Mouse (Mus musculus): Measurements from ENCODE around the gene Gp1ba.
A peak's percentile ranks its signal among the peaks of the same experiment; 100 is the strongest.

The Gp1ba gene

DNA sequence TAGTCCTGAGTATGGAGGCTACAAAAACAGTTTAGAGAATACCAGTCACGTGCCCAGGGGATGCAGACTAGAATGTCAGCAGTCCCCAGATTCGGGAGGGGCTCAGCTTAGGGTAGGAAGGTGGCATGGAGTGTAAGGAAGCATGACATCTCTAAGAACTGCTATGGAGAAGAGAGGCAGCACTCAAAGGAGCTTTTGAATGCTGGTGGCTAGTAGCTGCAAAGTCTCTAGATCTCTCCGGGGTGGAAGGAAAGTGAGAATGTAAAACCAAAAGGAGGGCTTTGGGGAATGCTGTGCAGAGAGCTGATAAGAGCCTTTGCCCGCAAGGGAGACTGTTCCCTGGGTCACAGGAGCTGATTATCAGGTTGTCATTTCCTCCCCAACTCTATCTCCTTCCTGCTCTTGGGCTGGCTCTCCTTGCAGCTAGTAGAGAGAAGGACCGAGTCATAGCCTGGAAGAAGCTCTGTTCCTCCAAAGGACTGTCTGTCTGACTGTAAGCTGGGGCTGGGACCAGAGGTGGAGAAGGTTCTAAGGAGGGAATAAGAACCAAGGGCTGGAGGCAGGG, at the start of gene Gp1ba:
Gene Gp1ba (plus strand): TSS at position 409 of the 565 bp plus-strand sequence.
- DNase-seq = no peak

DNA sequence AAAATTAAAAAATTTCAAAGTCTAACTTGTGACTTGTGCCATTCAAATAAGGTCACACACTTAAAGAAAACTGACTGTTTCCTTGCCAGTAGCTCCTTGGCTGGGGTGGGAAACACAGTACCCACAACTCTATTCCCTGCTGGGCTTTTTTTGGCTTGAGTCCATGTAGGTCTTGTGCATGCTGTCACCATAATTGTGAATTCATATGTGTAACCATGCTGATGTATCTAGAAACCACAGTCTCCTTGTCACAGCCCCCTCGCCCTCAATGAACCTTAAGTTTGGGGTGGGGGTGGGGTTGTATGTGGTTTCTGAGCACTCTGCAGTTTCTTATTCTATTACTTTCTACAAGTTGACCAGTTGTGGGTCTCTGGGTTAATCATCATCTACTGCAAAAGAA, 47.2 kb upstream of the Gp1ba start:
- no peak for DNase-seq

DNA sequence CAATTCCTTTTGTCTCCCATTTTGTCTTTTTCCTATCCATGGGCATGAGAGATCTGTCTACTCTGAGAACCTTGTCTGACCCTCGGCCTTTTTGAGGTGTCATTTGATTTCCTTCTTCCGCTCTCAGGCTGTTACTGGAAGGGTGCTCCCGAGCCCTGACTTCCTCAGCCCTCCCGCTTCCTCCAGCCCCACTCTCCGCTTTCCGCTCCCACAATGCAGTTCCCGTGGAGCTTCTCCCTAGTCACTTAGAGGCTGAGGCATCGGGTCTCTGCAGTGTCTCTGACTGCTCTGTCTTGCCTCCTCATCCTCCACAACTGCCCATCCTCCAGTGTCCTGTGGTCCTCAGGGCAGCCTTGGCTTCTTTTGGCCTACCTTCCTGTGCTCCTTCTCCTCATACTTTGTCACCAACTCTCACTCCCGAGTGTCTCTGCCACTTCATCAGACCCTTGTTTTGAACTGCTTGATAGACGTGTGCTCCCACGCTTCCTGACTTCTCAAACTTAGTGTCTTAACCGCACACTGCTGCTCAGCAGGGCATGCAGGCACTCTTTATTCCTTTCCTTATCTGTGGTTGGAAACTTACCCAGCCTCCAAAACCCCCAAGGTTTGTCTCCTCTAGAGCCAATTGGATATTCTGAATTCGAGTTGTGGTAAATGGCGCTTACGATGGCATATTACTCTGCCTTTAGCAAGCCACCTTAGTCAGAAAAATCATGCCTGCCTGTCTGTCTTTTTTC, 44.5 kb upstream of the Gp1ba start:
- no peak for DNase-seq

DNA sequence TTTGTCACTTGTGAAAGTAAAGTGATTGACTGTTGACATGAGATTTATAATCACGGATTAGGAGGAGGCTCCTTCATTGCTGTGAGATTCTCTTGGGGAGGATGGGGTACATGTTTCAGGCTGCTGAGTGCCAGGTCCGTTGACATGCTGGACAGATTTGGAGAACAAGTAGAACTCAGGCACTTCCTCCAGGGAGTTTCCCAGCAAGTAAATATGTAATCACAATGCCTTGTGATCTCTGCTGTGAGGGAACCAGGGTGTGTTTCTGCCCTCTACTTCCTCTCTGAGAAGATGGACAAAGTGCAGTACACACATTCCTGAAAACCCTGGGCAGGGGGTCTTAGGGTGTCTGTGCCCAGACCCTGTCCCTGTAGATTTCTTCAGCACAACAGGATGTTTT, 43.3 kb upstream of the Gp1ba start:
- DNase-seq = no peak

DNA sequence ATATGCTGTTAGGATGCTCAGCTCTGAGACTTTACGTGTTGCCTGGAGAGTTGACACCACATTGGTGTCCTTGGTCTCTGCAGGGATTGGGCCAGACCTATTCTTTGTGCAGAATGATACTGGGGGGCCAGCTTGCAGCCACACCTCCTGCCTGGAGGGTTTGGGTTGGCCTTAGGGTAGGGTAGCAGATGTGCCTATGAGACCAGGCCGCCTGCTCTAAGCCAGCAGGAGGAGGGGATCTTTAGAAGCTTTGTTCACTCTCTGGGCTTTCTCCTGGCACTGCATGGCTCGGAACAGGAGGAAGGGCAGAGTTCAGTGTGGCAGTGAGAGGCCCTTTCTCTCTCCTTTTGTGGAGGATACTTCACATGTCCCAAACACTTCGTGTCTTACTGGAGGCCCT, 42.8 kb upstream of the Gp1ba start:
- no peak for DNase-seq

DNA sequence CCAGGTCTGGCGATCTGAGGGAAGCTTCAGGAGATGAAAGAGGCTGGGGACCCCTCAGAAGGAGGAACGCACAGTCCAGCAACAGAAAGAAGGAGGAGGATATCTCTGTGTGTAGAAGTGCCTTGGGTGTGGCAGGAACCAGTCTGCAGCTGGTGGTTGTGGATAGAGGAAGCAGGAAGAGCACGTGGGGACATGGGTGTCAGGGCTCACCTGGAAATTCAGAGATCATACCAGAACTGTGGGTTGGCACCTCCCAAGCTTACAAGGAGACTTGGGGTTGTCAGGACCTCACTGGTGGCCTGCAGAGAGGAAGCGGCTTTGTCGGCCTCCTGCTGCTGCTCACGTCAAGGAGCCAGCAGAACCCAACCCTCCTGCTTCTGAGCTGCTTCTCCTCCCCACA, 41.6 kb upstream of the Gp1ba start:
- DNase-seq = no peak

DNA sequence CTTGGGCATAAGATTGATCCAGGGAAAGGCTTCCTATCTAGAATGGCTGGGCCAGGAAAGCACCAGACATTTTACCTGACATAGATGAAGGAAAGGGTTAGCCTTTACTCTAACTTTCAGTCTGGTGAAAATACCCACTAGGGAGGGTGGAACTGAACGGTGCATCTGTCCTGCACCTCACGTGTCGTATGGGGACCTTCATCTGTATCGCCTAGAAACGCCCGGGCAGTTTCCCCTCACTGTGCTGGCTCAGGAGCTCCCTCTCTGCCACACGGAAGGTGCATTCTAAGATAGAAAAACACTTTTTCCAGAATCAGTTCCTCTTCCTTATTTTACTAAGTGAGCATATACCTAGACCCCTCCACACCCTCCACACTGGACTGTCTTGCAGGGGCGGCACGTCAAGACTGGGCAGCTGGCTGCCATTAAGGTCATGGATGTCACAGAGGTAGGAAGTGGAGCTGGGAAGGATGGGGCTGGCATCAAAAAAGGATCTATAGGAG, 40.4 kb upstream of the Gp1ba start:
- DNase-seq = no peak

DNA sequence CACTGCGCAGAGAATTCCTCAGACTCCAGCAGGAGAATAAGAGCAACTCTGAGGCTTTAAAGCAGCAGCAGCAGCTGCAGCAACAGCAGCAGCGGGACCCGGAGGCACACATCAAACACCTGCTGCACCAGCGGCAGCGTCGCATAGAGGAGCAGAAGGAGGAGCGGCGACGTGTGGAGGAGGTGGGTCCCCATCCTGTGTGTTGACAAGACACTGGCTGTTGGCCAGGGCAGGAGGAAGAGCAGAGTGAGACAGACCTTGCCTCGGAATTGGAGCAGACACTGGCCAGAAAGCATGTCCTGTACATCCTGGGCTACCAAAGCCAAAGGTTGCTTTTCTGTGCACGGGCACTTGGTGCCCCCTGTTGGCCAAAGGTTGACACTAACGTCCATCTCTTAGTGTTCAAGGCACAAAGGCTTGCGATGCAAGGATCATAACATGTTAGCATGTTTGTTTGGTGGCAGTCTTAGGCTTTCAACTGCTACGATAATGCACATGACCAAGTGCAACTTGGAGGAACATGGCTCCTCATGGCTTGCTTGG, 33.8 kb upstream of the Gp1ba start:
- peak; percentile 77 to 83 for DNase-seq

DNA sequence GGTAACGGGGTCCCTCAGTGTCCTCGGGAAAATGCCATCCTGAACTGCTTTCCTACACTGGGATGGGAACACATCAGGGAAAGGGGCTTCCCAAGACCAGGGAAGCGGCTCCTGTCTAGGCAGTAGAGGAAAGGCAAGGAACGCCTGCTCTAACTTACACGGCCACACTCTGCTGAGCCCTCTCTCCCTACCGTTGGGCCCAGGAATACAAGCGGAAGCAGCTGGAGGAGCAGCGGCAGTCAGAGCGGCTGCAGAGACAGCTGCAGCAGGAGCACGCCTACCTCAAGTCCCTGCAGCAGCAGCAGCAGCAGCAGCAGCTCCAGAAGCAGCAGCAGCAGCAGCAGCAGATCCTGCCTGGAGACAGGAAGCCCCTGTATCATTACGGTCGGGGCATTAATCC, 32.2 kb upstream of the Gp1ba start:
- DNase-seq = no peak

DNA sequence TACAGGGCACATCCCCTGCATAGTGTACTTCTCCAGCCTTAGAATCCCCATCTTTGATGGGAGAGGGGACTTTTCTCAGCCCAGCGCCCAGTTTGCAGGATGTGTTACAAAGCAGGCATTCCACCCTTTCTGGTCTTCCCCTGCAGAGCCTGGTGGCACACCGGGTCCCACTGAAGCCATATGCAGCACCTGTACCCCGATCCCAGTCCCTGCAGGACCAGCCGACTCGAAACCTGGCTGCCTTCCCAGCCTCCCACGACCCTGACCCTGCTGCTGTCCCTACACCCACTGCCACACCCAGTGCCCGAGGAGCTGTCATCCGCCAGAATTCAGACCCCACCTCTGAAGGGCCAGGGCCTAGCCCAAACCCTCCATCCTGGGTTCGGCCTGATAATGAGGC, 31.3 kb upstream of the Gp1ba start:
- no peak for DNase-seq

DNA sequence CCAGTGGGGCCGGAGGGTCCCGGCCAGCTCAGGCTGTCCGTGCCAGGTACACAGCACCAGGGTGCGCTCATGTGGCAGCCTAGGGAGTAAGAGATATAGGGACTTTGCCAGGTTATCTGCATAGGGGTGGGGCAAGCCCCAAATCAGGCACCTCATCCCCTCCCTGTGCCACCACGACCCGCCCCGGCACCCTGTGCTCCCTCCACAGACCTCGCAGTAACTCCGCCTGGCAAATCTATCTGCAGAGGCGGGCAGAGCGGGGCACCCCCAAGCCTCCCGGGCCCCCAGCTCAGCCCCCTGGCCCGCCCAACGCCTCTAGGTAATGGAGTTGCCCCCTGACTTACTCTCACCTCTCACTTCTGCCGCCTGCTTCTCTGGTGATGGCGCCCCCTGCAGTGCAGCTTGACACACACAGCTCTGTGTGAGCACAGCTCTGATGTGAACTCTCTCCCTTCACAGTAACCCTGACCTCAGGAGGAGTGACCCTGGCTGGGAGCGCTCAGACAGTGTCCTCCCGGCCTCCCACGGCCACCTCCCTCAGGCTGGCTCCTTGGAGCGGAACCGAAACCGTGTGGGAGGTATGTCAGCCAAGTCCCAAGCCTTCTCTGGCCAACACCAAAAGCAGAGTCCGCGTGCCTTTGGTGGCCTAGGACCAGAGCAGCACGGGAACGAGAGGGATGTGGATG, 30.4 kb upstream of the Gp1ba start:
- no peak for DNase-seq

DNA sequence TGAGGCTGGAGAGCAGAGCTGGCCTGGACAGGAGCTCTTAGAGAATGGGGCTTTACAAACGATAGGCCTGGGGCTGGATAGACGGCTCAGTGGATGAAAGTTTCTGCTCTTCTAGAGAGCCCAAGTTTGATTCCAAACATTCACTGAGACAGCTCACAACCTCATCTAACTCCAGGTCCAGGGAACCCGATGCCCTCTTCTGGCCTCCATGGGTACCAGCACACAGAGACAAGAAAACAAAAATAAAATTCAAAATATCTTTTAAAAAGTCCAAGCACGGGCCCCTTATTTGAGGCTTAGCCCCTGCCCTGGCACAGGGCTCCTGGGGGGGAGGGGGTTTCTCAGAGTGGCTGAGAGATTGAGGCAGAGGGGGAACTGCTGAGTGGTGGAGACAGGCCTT, 28.2 kb upstream of the Gp1ba start:
- DNase-seq = no peak

DNA sequence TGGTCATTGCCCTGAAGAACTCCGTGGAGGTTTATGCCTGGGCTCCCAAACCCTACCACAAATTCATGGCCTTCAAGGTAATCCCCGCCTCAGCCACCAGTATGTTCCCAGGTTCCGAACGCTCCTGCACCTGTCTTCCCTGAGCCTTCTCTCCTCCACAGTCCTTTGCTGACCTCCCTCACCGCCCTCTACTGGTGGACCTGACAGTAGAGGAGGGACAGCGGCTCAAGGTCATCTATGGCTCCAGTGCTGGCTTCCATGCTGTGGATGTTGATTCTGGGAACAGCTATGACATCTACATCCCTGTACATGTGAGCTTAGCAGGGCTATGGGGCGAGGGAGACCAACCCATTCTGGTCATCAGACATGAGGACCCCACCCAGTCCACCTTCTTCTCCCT, 26.4 kb upstream of the Gp1ba start:
- DNase-seq = no peak

DNA sequence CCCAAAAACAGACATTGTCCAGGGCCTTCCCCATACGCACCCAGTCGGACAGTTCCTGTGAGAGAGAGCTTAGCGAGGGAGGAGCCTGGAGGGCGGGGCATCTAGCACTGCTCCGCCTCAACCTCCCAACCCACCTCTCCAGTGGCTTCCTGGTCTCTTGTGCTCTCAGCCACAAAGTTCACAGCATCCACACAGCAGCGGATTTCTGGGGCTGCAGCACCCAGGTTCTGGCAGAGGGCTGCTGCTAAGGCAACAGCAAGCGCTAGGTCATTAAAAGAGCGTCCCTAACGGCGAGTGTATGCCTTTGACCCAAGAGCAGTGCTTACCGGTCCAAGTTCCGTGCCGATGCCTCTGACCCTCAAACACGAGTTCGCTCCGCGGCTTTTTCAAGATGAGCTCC, 23.8 kb upstream of the Gp1ba start:
- DNase-seq = peak; percentile 31 to 39

DNA sequence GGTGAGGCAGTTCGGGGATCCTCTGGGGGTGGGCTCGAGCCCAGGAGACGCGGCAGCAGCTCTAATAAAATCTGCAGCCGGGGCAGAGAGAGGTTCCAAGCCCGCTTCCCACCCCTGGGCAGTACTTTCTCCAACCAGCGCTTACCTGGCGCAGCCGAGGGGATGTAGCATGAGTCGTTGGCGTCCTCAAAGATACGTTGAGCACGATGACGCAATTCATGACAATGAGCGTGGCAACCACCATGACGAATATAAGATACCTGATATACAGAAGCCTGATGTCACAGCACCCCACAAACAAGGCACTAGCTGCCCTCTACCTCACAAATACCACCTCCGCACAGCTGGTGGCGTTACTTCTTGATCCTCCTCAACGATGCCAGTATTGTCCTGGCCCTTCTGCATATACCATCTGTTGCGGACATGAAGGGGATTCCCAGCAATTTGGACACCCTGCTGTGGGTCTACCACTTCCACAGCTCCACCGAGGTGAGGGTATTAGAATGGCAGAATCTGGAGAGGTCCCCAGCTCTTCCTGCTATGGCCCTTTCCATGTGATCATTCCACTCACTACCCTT, 23.3 kb upstream of the Gp1ba start, which contains the start of gene 4930544D05Rik:
Gene 4930544D05Rik (plus strand): TSS at position 333 of the 578 bp plus-strand sequence.
- no peak for DNase-seq

DNA sequence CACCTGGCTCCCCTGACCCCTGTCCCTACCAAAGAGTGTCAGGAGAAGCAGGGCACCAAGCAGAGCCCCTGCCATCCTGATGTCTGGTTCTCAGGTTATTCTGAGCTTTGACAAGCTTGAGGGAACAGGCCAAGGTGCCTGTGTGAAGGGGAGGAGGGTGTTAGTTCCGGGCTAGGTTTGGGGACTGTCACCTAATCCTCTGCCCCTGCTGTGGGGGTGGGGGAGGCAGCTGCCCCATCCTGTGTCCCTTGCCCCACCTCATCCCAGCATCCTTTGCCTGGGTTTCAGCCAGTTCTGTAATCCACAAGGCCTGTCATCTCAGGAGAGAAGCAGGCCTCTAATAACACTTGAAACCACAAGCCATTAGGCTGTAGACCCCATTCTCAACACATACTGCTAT, 19.8 kb upstream of the Gp1ba start, which contains the start of gene Chrne:
Gene Chrne (minus strand): TSS at position 116 of the 400 bp plus-strand sequence.
- DNase-seq = no peak

DNA sequence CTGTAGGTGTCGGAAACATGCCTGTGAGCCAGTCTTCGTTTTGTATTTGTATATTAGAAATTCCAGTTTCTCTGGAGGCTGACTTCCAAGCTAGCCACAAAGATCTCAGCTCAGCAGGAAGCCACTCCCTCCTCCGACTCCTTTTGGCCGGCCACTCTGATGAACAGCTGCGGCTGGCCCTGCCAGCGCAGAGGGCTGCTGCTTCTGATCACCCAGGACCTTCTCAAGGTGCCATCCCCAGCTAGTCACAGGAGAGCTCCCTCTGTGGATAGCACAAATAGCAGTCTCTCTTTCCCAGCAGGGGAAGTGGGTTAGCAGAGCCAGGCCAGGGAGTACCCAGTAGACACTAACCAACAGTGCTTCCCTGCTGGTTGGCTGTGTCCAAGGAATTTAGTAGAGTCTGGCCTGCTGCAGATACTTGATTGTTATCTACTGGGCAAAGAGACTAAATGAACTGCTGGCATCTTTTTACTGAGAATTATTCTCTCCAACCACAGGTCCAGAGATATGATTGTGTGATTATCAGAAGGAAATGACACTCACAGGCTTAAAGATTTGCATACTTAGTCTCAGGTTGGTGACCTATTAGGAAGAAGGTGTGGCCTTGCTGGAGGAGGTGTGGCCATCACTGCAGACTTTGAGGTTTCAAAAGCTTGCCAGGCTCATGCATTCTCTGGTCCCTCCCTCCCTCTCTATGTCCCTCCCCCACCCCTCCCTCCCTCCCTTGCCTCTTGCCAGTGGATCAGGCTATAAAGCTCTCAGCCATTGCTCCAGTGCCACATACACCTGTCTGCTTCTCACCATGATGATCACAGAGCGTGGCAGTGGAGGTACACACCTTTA, 16.7 kb upstream of the Gp1ba start:
- no peak for DNase-seq

DNA sequence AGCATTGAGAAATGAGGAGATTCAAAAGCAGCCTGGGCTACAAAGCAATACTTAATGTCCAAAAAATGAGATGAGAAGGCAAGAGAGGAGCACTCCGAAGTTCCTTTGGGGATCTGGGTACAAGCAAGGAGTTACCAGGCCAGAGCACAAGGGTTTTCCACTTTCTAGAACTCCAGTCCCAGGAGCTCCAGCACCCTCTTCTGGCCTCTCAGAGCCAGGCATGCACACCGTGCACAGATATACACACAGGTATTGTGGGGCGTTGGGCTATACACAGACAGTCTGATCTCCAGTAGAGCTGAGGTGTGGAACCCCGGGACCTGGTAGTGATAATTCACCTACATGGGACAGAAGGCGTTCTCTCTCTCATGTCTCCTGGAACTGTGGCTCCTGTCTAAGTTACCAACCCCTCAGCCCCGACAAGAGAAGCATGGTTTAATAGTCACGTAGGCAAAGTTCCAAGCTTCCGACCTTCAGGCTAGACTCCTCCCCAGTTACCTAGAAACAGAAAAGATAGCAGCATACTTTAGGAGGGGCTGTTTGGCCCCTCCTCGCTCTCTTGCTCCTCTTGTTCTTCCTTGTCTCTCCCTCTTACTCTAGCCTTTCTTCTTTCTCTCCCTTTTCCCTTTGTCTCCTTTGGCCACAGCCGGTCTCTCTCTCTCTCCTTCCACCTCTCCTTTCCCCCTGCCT, 15.7 kb upstream of the Gp1ba start:
- no peak for DNase-seq

DNA sequence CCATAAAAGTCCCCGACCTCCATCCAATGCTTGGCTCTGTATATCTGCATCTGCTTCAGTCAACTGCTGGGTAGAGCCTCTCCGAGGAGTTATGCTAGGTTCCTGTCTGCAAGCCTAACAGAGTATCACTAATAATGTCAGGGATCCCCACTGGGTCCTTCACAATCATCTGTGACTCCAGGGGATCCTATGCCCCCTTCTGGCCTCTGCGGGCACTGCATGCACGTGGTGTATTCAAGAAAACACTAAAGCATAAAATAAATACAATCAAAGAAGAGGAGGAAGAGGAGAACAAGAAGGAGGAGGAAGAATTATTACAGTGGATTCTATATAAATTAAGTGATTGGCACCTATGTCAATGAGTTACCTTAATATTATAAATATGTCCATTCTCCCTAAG, 13.4 kb upstream of the Gp1ba start:
- DNase-seq = no peak

DNA sequence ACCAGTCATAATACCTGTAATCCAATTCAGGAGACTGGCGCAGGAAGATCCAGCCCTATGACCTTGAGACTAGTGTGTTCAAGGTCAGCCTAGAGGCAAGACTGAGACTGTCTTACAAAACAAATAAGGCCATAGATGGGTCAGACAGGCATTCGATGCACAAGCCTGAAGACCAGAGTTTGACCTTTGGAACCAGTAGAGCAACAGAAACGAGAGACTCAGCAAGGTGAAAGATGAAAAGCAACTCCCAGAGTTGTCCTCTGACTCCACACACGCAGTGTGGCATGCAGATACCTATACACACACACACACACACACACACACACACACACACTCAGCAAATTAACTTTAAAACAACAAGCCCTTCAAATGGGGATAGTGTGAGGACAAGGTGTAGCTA, 12.0 kb upstream of the Gp1ba start:
- no peak for DNase-seq

DNA sequence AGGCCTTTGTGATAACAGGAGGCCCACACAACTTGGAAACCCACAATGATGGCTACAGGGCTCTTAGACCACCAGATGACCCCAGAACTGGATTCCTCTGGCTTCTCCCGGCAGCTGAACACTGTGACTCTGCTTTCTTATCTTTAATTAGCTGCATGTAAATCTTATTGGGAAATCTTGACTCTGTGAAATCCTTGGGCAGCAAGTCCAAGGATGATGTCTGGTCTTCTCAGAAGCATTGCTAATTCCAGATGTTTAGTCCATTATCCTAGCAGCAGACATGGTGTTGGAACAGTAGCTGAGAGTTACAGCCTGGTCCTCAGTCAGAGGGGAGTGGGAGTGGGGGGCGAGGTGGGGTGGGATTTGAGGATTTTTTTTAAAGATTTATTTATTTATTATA, 10.5 kb upstream of the Gp1ba start:
- no peak for DNase-seq

DNA sequence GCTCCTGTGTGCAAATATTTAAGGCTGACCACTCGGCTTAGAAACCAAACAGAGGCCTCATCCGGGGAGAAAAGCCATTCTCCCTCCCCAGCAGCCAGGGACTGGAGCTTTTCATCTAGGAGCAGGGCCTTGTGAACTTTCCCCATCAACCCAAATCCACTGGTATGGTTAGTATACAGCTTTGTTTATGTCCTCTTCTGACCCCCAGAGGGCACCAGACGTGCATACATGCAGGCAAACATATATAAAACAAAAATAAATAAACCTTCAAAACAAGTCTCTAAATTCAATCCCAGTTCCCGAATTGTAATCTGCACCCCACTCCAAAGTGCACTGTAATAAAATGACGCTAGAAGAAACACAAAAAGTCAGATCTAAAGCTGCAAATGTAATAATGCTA, 9.4 kb upstream of the Gp1ba start:
- DNase-seq = no peak

Data from cerebellum, adult 18-20 months (tissue).